Mouse (Mus musculus): ENCODE data around the gene Tbkbp1. TPM values are rescaled to one million over a fixed set of nuclear protein-coding genes. Genes with fewer than 3 reads are reported as not detected.
A peak's percentile ranks its signal among the peaks of the same experiment; 100 is the strongest.

The Tbkbp1 gene
- polyA plus RNA-seq, 1 experiment from 2014 or later, result 8.9 TPM

DNA sequence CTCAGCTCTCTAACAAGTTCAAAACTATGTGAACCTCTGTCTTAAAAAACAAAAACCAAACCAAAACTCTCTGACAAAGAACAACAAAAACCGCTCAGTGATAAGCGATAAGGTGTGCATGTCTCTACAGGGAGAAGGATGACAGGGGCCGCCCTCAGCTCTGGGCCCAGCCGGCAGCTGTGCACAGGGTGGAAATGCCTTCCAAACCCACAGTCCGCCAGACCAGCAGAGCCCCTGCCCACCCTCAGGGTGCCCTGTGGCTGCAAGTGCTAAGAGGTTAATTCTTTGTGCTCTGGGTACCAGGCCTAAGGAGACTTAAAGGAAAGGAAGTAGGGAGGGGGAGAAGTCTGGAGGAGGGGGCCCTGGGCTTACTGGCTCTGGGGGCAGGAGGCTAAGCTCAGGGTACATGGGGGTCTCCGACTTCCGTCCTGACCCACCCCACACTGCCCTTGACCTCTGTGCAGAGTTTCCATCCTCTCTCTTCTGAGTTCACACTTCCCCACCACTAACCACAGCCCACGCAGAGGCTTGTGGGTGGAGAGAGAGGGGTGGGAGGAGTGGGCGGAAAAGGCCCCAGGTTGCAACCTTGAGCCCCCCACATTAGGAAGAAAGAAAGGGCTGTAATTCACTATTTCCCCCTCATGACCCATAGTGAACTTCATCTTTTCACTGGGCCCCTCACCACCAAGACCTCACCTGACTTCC, 7.9 kb downstream of the Tbkbp1 start:
- ATAC-seq (ENCODE audit: insufficient number of reproducible peaks, low FRiP score, low TSS enrichment, low read depth), result no peak
- no peaks in the 10 kb centered on the region for H3K9me3 ChIP-seq (replicated peaks)
- H3K27me3 ChIP-seq, result peaks cover 32% of the 10 kb centered on the region
- H3K9ac ChIP-seq, result no peak overlapping the region
- H3K4me3 ChIP-seq (replicated peaks), result no peak overlapping the region
- no peak overlapping the region for H3K27ac ChIP-seq (replicated peaks)
- 74% methylated on average over 9 of the region's 9 CpGs for WGBS
- peaks cover 31% of the 10 kb centered on the region for H3K4me1 ChIP-seq
- H3K36me3 ChIP-seq, result peaks cover 39% of the 10 kb centered on the region
- no peak overlapping the region for H3K4me2 ChIP-seq (replicated peaks)

DNA sequence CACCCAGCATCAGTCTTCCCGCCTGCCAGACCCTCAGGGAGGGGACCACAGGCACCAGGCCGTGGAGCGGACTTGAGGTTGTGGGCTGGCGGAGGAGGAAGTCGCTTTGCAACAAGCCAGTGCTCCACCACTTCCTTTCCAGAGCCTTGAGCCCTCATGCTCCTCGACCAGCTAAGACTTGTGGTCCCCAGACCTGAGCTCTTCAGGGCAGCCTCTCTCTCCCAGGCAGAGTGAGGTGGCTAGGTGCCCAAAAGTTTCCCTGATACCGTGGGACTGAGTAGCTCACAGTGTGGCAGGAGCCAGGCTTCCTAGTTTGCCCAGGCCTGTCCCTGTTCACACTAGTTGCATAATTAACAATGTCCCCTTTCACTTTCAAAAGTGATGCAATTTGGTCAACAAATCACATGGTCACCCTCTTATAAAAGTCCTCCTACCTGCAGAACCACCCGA, 9.1 kb downstream of the Tbkbp1 start:
- H3K9me3 ChIP-seq (replicated peaks), result no peaks in the 10 kb centered on the region
- 61% methylated on average over 8 of the region's 8 CpGs for WGBS
- peaks cover 44% of the 10 kb centered on the region for H3K36me3 ChIP-seq
- no peak overlapping the region for H3K27ac ChIP-seq (replicated peaks)
- H3K27me3 ChIP-seq, result peaks cover 42% of the 10 kb centered on the region
- H3K9ac ChIP-seq, result no peak overlapping the region
- H3K4me2 ChIP-seq (replicated peaks), result no peak overlapping the region
- no peak overlapping the region for H3K4me3 ChIP-seq (replicated peaks)
- no peak for ATAC-seq (ENCODE audit: insufficient number of reproducible peaks, low FRiP score, low TSS enrichment, low read depth)
- peaks cover 26% of the 10 kb centered on the region for H3K4me1 ChIP-seq

DNA sequence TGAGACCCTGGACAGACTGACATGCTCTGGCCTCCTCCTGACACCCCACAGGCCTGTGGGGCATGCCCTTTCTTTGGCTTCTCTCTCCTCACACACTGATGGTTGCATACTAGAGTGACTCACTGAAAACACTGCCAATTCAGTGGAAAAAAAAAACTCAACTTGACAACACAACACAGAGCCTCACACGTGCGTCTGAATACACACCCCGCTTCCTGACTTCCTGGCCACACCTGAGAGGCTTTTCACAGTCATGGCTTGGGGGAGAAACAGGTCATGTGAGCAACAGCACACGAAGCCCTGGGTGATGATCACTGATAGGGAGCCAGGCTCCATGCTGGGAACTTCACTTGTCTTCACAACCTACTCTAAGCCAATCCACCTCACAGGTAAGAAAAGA, 10.5 kb downstream of the Tbkbp1 start:
- peaks cover 50% of the 10 kb centered on the region for H3K36me3 ChIP-seq
- WGBS, result 65% methylated on average over 4 of the region's 4 CpGs
- H3K4me1 ChIP-seq, result peaks cover 20% of the 10 kb centered on the region
- no peak overlapping the region for H3K4me3 ChIP-seq (replicated peaks)
- no peak for ATAC-seq (ENCODE audit: insufficient number of reproducible peaks, low FRiP score, low TSS enrichment, low read depth)
- no peak overlapping the region for H3K4me2 ChIP-seq (replicated peaks)
- H3K27me3 ChIP-seq, result peaks cover 42% of the 10 kb centered on the region
- H3K27ac ChIP-seq (replicated peaks), result no peak overlapping the region
- H3K9ac ChIP-seq, result no peak overlapping the region
- no peaks in the 10 kb centered on the region for H3K9me3 ChIP-seq (replicated peaks)

DNA sequence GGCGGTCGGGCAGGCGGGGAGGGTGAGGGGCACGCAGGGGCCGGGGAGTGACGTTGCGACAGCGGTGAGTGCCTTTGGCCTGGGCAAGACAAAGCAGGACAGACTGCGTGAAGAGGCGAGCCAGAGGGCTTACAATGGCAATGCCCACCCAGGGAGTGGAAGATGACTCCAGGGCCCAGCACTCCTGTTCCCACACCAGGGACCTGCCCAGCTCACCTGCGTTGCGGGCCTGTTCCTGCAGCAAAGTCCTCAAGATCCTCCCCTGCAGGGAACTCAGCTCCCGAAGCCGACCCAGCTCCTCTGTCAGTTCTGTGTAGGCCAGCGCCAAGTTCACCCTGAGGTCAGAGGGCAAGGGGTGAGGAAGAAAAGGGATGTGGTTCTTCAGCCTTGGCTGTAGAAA, 12.0 kb downstream of the Tbkbp1 start:
- Histone ChIP-seq H3K4me3 (replicated peaks) (peak overlapping the region; percentile 33), H3K27me3 (peaks cover 45% of the 10 kb centered on the region), H3K9ac (0 out of 2 replicates have a peak overlapping the region, but pooled peaks have one; percentile 9), H3K36me3 (peaks cover 37% of the 10 kb centered on the region), H3K27ac (replicated peaks) (no peak overlapping the region), H3K4me2 (replicated peaks) (peak overlapping the region; percentile 58), H3K9me3 (replicated peaks) (no peaks in the 10 kb centered on the region), H3K4me1 (peaks cover 20% of the 10 kb centered on the region)
- no peak; the same call in 1 of the 2 replicates for ATAC-seq (ENCODE audit: insufficient number of reproducible peaks, low FRiP score, low TSS enrichment, low read depth)
- WGBS, result 26% methylated on average over 15 of the region's 15 CpGs

DNA sequence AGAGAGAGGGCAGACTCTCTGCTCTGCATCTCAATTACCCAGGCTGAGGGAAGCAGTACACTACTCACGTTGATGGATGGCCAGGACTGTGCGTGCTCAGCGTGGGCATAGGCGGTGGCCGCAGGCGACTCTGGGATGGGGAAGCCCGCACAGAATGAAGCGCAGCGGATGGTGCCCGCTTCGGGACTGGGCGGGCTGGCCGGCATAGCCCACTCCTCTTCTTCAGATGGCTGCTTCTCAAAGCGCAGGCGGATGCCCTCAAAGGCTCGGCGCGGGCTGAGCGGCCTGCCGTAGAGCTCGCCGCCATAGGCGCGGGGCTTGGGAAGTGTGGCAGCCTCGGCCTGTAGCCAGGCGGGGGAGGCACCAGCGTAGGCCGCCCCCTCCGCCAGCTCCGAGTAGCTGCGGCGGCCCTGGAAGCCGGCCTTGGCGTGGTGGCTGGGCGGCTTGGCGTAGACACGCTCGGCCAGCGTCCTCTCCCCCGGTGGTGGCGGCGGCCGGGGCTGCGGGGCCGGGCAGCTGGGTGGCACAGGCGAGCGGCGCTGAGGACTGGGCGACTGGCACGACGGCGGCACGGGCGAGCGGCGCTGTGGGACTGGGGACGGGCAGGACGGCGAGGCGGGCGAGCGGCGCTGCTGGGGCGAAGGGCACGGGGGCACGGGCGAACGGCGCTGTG, 12.6 kb downstream of the Tbkbp1 start:
- peak overlapping the region; percentile 9; the same call in 1 of the 2 replicates for H3K9ac ChIP-seq
- peak; percentile 31 for ATAC-seq (ENCODE audit: insufficient number of reproducible peaks, low FRiP score, low TSS enrichment, low read depth)
- 18% methylated on average over 69 of the region's 69 CpGs for WGBS
- H3K27me3 ChIP-seq, result peaks cover 45% of the 10 kb centered on the region
- H3K9me3 ChIP-seq (replicated peaks), result no peaks in the 10 kb centered on the region
- peak overlapping the region; percentile 58 for H3K4me2 ChIP-seq (replicated peaks)
- peaks cover 20% of the 10 kb centered on the region for H3K4me1 ChIP-seq
- no peak overlapping the region for H3K27ac ChIP-seq (replicated peaks)
- peaks cover 33% of the 10 kb centered on the region for H3K36me3 ChIP-seq
- peak overlapping the region; percentile 33 for H3K4me3 ChIP-seq (replicated peaks)

DNA sequence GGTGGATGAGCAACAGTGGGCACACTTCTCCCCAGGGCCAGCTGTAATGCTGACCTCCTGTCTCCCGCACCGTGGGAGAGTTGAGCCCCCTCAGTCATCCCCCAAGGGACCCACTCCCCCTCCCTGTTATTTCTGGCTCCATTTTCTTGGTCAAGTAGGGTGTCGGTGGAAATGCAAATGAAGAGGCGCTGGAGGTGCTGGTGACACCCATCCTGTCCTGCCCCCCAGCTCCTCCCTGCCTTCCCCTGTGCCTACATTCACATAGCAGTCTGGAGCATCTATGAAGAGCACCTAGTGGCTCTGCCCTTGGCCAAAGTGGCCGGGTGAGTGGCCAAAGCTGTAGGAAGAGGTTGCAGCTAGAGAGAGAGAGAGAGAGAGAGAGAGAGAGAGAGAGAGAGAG, 18.0 kb downstream of the Tbkbp1 start:
- Histone ChIP-seq H3K4me2 (replicated peaks) (no peak overlapping the region), H3K9me3 (replicated peaks) (no peaks in the 10 kb centered on the region), H3K9ac (no peak overlapping the region), H3K4me1 (no peaks in the 10 kb centered on the region), H3K27ac (replicated peaks) (no peak overlapping the region), H3K4me3 (replicated peaks) (no peak overlapping the region), H3K36me3 (peaks cover 21% of the 10 kb centered on the region), H3K27me3 (peaks cover 16% of the 10 kb centered on the region; the same call in 1 of the 2 replicates)
- 59% methylated on average over 5 of the region's 5 CpGs for WGBS
- ATAC-seq (ENCODE audit: insufficient number of reproducible peaks, low FRiP score, low TSS enrichment, low read depth), result no peak

DNA sequence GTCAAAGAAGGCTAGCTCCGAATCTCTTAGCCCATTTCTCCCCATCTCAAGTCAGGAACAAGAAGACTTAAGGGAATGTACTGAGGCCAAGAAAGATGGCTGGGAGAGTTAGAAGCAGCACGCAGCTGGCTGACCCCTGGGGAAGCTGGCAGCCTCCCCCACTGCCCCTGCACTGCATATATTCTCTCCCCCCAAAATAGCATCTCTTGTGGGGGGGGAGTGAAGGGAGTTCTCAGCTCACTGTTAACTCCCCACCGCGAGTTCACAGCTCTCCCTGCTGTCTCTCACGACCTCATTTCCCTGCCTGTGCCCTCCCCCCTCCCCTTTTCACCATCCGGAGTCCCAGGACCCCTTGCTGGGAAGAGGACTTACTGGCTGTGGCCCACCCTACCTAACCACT, 19.1 kb downstream of the Tbkbp1 start:
- WGBS, result 28% methylated on average over 6 of the region's 6 CpGs
- no peak overlapping the region for H3K9ac ChIP-seq
- no peak overlapping the region for H3K4me2 ChIP-seq (replicated peaks)
- no peak overlapping the region for H3K27ac ChIP-seq (replicated peaks)
- H3K27me3 ChIP-seq, result peaks cover 7% of the 10 kb centered on the region; the same call in 1 of the 2 replicates
- H3K4me1 ChIP-seq, result 0 out of 2 replicates have a peak, but pooled peaks cover 3% of the 10 kb centered on the region
- ATAC-seq (ENCODE audit: insufficient number of reproducible peaks, low FRiP score, low TSS enrichment, low read depth), result no peak
- no peaks in the 10 kb centered on the region for H3K9me3 ChIP-seq (replicated peaks)
- peaks cover 11% of the 10 kb centered on the region; the same call in 1 of the 2 replicates for H3K36me3 ChIP-seq
- H3K4me3 ChIP-seq (replicated peaks), result no peak overlapping the region

DNA sequence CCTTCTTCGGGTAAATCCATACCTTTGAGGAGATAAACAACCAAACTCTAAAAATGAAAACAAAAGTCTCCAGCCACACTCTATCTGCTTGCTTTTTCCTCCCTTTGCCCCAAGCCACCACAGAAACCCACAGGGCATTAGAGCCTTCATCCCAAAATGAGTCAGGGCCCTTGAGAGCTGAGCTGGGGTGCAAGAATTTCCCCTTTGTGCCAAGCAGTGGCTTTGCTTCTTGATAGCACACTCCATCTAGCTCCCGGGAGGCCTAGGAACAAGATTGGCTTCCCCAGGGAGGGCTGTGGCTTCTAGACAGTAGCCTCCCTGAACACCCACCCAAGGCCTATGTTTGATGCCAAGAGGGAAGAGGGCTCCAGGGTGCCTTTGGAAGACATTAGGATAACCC, 19.6 kb downstream of the Tbkbp1 start:
- Histone ChIP-seq H3K4me2 (replicated peaks) (no peak overlapping the region), H3K27me3 (peaks cover 7% of the 10 kb centered on the region; the same call in 1 of the 2 replicates), H3K36me3 (peaks cover 6% of the 10 kb centered on the region; the same call in 1 of the 2 replicates), H3K4me1 (peaks cover 7% of the 10 kb centered on the region; the same call in 1 of the 2 replicates), H3K9me3 (replicated peaks) (no peaks in the 10 kb centered on the region), H3K4me3 (replicated peaks) (no peak overlapping the region), H3K27ac (replicated peaks) (no peak overlapping the region), H3K9ac (no peak overlapping the region)
- ATAC-seq (ENCODE audit: insufficient number of reproducible peaks, low FRiP score, low TSS enrichment, low read depth), result no peak
- 61% methylated on average over 2 of the region's 2 CpGs for WGBS

DNA sequence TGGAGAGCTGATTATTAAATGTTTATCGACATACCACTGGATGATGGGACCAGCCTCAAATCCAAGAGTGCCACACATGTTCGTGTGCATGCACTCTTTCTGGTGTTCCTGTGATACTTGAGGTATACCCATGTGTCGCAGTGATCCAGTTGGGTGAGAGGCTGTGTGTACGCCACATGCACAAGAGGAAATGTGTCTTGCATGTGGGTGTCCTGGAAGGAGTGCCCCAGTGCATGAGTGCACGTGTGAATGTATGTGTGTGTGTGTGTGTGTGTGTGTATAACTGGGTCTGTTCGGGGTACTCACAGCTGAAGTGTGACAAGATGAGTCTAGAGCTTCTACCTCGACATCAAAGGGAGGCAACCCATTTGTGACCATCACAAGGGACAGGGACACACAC, 21.0 kb downstream of the Tbkbp1 start:
- no peaks in the 10 kb centered on the region for H3K9me3 ChIP-seq (replicated peaks)
- H3K4me1 ChIP-seq, result peaks cover 12% of the 10 kb centered on the region; the same call in 1 of the 2 replicates
- ATAC-seq (ENCODE audit: insufficient number of reproducible peaks, low FRiP score, low TSS enrichment, low read depth), result no peak
- H3K27me3 ChIP-seq, result peaks cover 7% of the 10 kb centered on the region; the same call in 1 of the 2 replicates
- WGBS, result 80% methylated on average over 7 of the region's 7 CpGs
- H3K9ac ChIP-seq, result no peak overlapping the region
- no peak overlapping the region for H3K4me2 ChIP-seq (replicated peaks)
- H3K36me3 ChIP-seq, result no peaks in the 10 kb centered on the region
- no peak overlapping the region for H3K4me3 ChIP-seq (replicated peaks)
- no peak overlapping the region for H3K27ac ChIP-seq (replicated peaks)

DNA sequence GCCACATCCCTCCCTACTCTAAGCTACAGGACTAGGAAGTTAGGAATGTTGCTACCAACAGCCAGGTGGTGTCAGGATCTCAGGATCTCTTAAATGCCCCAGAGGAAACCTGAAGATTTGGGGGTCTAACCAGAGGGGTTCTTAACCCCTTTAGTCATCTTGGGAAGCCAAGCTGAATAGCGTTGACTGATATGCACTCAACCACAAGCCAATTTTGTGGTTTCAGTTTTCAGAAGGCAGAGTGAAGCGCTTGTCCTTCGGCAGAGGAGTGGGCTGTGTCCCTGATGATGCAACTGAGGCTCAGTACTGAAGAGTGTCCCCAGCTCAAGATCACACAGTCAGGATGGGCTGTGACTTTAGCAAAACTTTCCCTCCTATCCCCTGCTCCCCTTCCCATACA, 22.3 kb downstream of the Tbkbp1 start:
- 37% methylated on average over 3 of the region's 3 CpGs for WGBS

DNA sequence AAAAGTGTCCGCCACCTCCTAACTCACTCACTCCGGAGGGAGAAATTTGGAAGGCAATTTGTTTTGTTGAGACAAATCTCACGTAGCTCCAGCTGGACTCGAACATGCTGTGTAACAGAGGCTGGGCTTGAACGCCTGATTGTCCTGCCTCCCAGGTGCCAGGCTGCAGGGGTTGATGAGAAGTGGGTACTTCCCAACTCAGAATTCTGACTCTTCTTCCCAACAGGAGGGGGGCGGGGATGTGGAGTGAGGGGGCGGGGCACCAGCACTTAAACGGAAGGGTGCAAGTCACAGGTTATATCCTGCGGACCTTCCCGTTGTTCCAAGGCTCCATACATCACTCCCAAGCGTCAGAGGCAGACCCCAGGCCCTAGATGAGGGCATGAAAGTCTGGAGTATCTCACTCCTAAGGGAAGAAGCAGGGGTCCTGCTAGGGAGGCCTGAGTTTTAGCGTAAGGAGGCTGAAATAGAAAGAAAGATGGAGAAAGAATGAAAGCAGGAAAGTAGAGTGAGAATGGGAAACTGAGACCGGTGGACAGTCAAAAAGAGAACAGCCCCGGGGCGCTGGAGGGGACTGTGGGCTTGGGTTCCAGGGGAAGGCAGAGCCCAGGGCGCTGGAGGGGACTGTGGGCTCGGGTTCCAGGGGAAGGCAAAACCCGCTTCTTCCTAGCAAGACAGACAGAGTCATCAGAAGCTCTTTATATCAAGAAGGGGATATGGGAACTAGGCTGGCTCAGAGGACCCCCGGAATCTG, 23.6 kb downstream of the Tbkbp1 start:
- H3K4me1 ChIP-seq, result peaks cover 16% of the 10 kb centered on the region
- no peaks in the 10 kb centered on the region for H3K36me3 ChIP-seq
- peak overlapping the region; percentile 40; the same call in 1 of the 2 replicates for H3K9ac ChIP-seq
- no peaks in the 10 kb centered on the region; the same call in 1 of the 2 replicates for H3K27me3 ChIP-seq
- no peaks in the 10 kb centered on the region for H3K9me3 ChIP-seq (replicated peaks)
- no peak for ATAC-seq (ENCODE audit: insufficient number of reproducible peaks, low FRiP score, low TSS enrichment, low read depth)
- H3K27ac ChIP-seq (replicated peaks), result no peak overlapping the region
- H3K4me2 ChIP-seq (replicated peaks), result peak overlapping the region; percentile 95
- whole genome bisulfite sequencing, result 16% methylated on average over 19 of the region's 19 CpGs
- peak overlapping the region; percentile 53 for H3K4me3 ChIP-seq (replicated peaks)

More for the DNA sequence above, 22.3 kb downstream of the Tbkbp1 start:
- H3K4me3 ChIP-seq (replicated peaks), result no peak overlapping the region
- no peak for ATAC-seq (ENCODE audit: insufficient number of reproducible peaks, low FRiP score, low TSS enrichment, low read depth)
- H3K27ac ChIP-seq (replicated peaks), result no peak overlapping the region
- peaks cover 4% of the 10 kb centered on the region; the same call in 1 of the 2 replicates for H3K27me3 ChIP-seq
- no peak overlapping the region for H3K9ac ChIP-seq
- no peaks in the 10 kb centered on the region for H3K9me3 ChIP-seq (replicated peaks)
- H3K36me3 ChIP-seq, result no peaks in the 10 kb centered on the region
- H3K4me2 ChIP-seq (replicated peaks), result no peak overlapping the region
- H3K4me1 ChIP-seq, result peaks cover 12% of the 10 kb centered on the region
